Mouse (Mus musculus): Measurements from ENCODE around the gene C1qb. TPM values are rescaled to one million over a fixed set of nuclear protein-coding genes. Genes with fewer than 3 reads are reported as not detected.

The C1qb gene
- 48.6 and 52.3 TPM in 2 replicates for polyA plus RNA-seq (2014; fragmentation: Nextera tagmentation; extraction: Ambion mirVana)

DNA sequence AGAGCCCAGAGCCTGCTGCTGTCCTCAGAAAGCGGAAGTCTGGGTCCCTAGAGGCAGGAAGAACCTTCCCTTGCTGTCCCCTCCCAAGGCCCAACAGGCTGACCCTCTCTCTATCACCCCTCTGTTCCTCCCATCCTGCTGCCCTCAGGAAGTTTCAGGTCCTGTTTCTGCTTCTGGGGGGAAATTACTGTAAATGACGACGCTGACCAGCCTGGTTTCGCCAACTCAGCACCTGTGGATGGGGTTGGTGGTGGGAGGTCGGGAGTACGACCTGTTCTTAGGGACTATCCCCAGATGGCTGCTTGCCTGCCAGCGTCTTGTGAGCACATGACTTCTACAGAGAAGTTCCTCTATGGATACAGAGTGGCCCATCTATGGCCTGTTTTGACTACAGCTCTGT lies at the start of gene C1qb:
TSS of gene C1qb (minus strand) at position 87 of the 400 bp plus-strand sequence.
- Histone ChIP-seq H3K4me1 (replicated peaks; ENCODE audit: control insufficient read depth, insufficient read depth, low read length) (peaks cover 10% of the 10 kb centered on the region), H3K4me3 (replicated peaks; ENCODE audit: low read length) (no peak within 1 kb of the TSS), H3K27me3 (ENCODE audit: control insufficient read depth, insufficient read depth, low read length) (no peaks in the 10 kb centered on the region), H3K9me3 (ENCODE audit: control insufficient read depth, low read length) (no peaks in the 10 kb centered on the region), H3K4me2 (replicated peaks) (no peak within 1 kb of the TSS), H3K36me3 (replicated peaks; ENCODE audit: control insufficient read depth, insufficient read depth) (no peaks in the 10 kb centered on the region), H3K27ac (no peak within 1 kb of the TSS), H3K9ac (no peak within 1 kb of the TSS)
- DNase-seq (ENCODE audit: low spot score) (no peak), ATAC-seq (ENCODE audit: low FRiP score) (no peak)
- WGBS: 77% methylated on average over 7 of the region's 7 CpGs

DNA sequence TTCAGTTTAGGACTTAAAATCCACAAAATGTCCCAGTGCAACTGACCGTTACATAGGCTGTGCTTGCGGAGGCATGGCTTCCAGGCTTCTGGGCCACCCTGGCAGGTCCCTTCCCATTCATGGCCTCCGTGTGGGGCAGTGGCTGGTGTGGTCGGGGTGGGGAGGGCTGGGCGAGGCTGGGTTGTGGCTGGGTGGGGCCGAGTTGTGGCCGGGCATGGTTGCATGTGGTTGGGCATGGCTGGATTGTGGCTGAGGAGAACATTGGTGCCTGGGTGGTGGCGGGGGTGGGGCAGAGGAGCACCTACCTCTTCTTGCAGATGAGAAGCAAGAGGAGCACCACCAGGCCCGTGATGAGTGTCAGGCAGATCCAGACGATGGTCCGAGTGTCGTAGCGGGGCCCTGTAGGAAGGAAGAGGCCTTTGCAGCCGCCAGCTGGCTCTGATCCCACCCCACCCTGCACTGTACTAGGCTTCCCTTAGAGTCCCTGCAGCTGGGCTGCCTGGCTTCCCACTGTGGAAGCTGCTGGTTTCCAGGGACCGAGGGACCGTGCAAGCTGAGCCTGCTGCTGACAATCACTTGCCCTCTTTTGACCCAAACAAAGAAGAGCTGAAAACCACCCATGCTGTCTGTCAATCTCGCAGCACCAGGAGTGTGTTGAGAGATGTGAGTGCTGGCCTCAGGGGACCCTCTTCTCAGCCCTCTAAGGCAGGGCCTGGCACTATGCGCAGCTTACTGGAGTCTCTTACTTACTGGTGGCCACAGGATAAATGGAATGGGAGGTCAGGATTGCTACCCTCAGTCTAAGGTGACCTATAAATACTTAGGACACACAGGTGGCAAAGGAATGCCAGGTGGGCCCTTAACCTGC lies 49.0 kb upstream of the C1qb start:
- H3K4me1 ChIP-seq (replicated peaks; ENCODE audit: control insufficient read depth, insufficient read depth, low read length): no peaks in the 10 kb centered on the region
- no peaks in the 10 kb centered on the region for H3K9me3 ChIP-seq (ENCODE audit: control insufficient read depth, low read length)
- no peak; the same call in 1 of the 2 replicates for ATAC-seq (ENCODE audit: low FRiP score)
- H3K9ac ChIP-seq: no peak overlapping the region
- no peak overlapping the region for H3K27ac ChIP-seq
- WGBS: 46% methylated on average over 18 of the region's 18 CpGs
- peaks cover 6% of the 10 kb centered on the region; the same call in 1 of the 2 replicates for H3K36me3 ChIP-seq (replicated peaks; ENCODE audit: control insufficient read depth, insufficient read depth)
- 0 out of 2 replicates have a peak, but pooled peaks cover 4% of the 10 kb centered on the region for H3K27me3 ChIP-seq (ENCODE audit: control insufficient read depth, insufficient read depth, low read length)
- no peak overlapping the region for H3K4me2 ChIP-seq (replicated peaks)
- no peak for DNase-seq (ENCODE audit: low spot score)
- H3K4me3 ChIP-seq (replicated peaks; ENCODE audit: low read length): no peak overlapping the region

- H3K27ac ChIP-seq: no peak overlapping the region
- peaks cover 6% of the 10 kb centered on the region; the same call in 1 of the 2 replicates for H3K36me3 ChIP-seq (replicated peaks; ENCODE audit: control insufficient read depth, insufficient read depth)
- ATAC-seq (ENCODE audit: low FRiP score) (no peak), DNase-seq (ENCODE audit: low spot score) (no peak)
- H3K9ac ChIP-seq: no peak overlapping the region
- peaks cover 13% of the 10 kb centered on the region; the same call in 1 of the 2 replicates for H3K27me3 ChIP-seq (ENCODE audit: control insufficient read depth, insufficient read depth, low read length)
- H3K4me3 ChIP-seq (replicated peaks; ENCODE audit: low read length): no peak overlapping the region
- WGBS: 87% methylated on average over 8 of the region's 8 CpGs
- peaks cover 9% of the 10 kb centered on the region; the same call in 1 of the 2 replicates for H3K4me1 ChIP-seq (replicated peaks; ENCODE audit: control insufficient read depth, insufficient read depth, low read length)
- H3K4me2 ChIP-seq (replicated peaks): no peak overlapping the region
- no peaks in the 10 kb centered on the region for H3K9me3 ChIP-seq (ENCODE audit: control insufficient read depth, low read length)
These were observed 44.5 kb upstream of the C1qb start for GRCm38 (mm10) chr4:136930474-136930873.

GRCm38 (mm10) chr4:136928928-136929327 lies 42.9 kb upstream of the C1qb start:
- H3K4me3 ChIP-seq (replicated peaks; ENCODE audit: low read length): no peak overlapping the region
- 8% methylated on average over 5 of the region's 5 CpGs for WGBS
- ATAC-seq (ENCODE audit: low FRiP score) (no peak), DNase-seq (ENCODE audit: low spot score) (no peak)
- peaks cover 9% of the 10 kb centered on the region; the same call in 1 of the 2 replicates for H3K4me1 ChIP-seq (replicated peaks; ENCODE audit: control insufficient read depth, insufficient read depth, low read length)
- H3K9me3 ChIP-seq (ENCODE audit: control insufficient read depth, low read length): no peaks in the 10 kb centered on the region
- no peak overlapping the region for H3K9ac ChIP-seq
- H3K4me2 ChIP-seq (replicated peaks): no peak overlapping the region
- H3K36me3 ChIP-seq (replicated peaks; ENCODE audit: control insufficient read depth, insufficient read depth): peaks cover 6% of the 10 kb centered on the region; the same call in 1 of the 2 replicates
- no peak overlapping the region for H3K27ac ChIP-seq
- peaks cover 23% of the 10 kb centered on the region for H3K27me3 ChIP-seq (ENCODE audit: control insufficient read depth, insufficient read depth, low read length)

DNA sequence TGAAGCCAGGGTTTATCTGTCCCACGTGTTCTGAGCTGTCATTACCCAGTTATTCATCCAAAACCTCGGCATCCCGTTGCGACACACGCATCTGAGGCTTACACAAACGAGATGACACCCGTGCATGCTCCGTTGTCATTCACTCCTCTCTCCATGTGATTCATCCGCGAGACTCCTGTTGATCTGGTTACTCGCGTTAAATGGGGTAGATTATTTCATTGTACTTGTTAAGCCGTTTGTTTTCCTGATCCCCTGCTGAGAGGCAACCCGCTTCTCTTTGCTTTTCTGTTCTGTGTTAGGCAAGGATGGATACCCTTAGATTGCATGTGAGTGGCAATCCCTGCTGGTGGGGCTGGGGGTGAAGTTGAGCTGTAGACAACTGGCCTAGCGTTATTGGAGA lies 39.8 kb upstream of the C1qb start:
- Histone ChIP-seq H3K4me2 (replicated peaks) (no peak overlapping the region), H3K4me3 (replicated peaks; ENCODE audit: low read length) (no peak overlapping the region), H3K36me3 (replicated peaks; ENCODE audit: control insufficient read depth, insufficient read depth) (no peaks in the 10 kb centered on the region), H3K4me1 (replicated peaks; ENCODE audit: control insufficient read depth, insufficient read depth, low read length) (peaks cover 12% of the 10 kb centered on the region; the same call in 1 of the 2 replicates), H3K9me3 (ENCODE audit: control insufficient read depth, low read length) (no peaks in the 10 kb centered on the region), H3K27me3 (ENCODE audit: control insufficient read depth, insufficient read depth, low read length) (peaks cover 31% of the 10 kb centered on the region), H3K27ac (peak overlapping the region; percentile 57), H3K9ac (no peak overlapping the region)
- DNase-seq (ENCODE audit: low spot score) (peak; percentile 38), ATAC-seq (ENCODE audit: low FRiP score) (peak; percentile 49; the same call in 1 of the 2 replicates)
- WGBS: 5% methylated on average over 15 of the region's 15 CpGs

GRCm38 (mm10) chr4:136924529-136924928 lies 38.5 kb upstream of the C1qb start:
- H3K9ac ChIP-seq: no peak overlapping the region
- ATAC-seq (ENCODE audit: low FRiP score) (no peak), DNase-seq (ENCODE audit: low spot score) (peak; percentile 76)
- peaks cover 31% of the 10 kb centered on the region for H3K27me3 ChIP-seq (ENCODE audit: control insufficient read depth, insufficient read depth, low read length)
- 14% methylated on average over 6 of the region's 6 CpGs for WGBS
- no peak overlapping the region for H3K4me2 ChIP-seq (replicated peaks)
- no peak overlapping the region for H3K27ac ChIP-seq
- no peaks in the 10 kb centered on the region for H3K36me3 ChIP-seq (replicated peaks; ENCODE audit: control insufficient read depth, insufficient read depth)
- no peaks in the 10 kb centered on the region for H3K9me3 ChIP-seq (ENCODE audit: control insufficient read depth, low read length)
- no peak overlapping the region for H3K4me3 ChIP-seq (replicated peaks; ENCODE audit: low read length)
- H3K4me1 ChIP-seq (replicated peaks; ENCODE audit: control insufficient read depth, insufficient read depth, low read length): peaks cover 12% of the 10 kb centered on the region; the same call in 1 of the 2 replicates

GRCm38 (mm10) chr4:136919526-136919925 lies 33.5 kb upstream of the C1qb start:
- no peak for ATAC-seq (ENCODE audit: low FRiP score)
- WGBS: 80% methylated on average over 3 of the region's 3 CpGs

GRCm38 (mm10) chr4:136918834-136919233 lies 32.8 kb upstream of the C1qb start:
- Histone ChIP-seq H3K4me1 (replicated peaks; ENCODE audit: control insufficient read depth, insufficient read depth, low read length) (peaks cover 14% of the 10 kb centered on the region), H3K4me3 (replicated peaks; ENCODE audit: low read length) (no peak overlapping the region), H3K27ac (no peak overlapping the region), H3K9ac (no peak overlapping the region), H3K4me2 (replicated peaks) (no peak overlapping the region), H3K27me3 (ENCODE audit: control insufficient read depth, insufficient read depth, low read length) (peaks cover 11% of the 10 kb centered on the region), H3K9me3 (ENCODE audit: control insufficient read depth, low read length) (no peaks in the 10 kb centered on the region), H3K36me3 (replicated peaks; ENCODE audit: control insufficient read depth, insufficient read depth) (no peaks in the 10 kb centered on the region)
- no peak for DNase-seq (ENCODE audit: low spot score)
- WGBS: 83% methylated on average over 8 of the region's 8 CpGs
- ATAC-seq (ENCODE audit: low FRiP score): no peak

More at GRCm38 (mm10) chr4:136919526-136919925, 33.5 kb upstream of the C1qb start:
- Histone ChIP-seq H3K9ac (no peak overlapping the region), H3K4me1 (replicated peaks; ENCODE audit: control insufficient read depth, insufficient read depth, low read length) (peaks cover 14% of the 10 kb centered on the region), H3K4me2 (replicated peaks) (no peak overlapping the region), H3K27ac (no peak overlapping the region), H3K4me3 (replicated peaks; ENCODE audit: low read length) (no peak overlapping the region), H3K27me3 (ENCODE audit: control insufficient read depth, insufficient read depth, low read length) (peaks cover 18% of the 10 kb centered on the region), H3K36me3 (replicated peaks; ENCODE audit: control insufficient read depth, insufficient read depth) (no peaks in the 10 kb centered on the region), H3K9me3 (ENCODE audit: control insufficient read depth, low read length) (no peaks in the 10 kb centered on the region)
- no peak for DNase-seq (ENCODE audit: low spot score)

GRCm38 (mm10) chr4:136917165-136917524 lies 31.2 kb upstream of the C1qb start:
- H3K27me3 ChIP-seq (ENCODE audit: control insufficient read depth, insufficient read depth, low read length): 0 out of 2 replicates have a peak, but pooled peaks cover 4% of the 10 kb centered on the region
- no peak overlapping the region for H3K4me2 ChIP-seq (replicated peaks)
- H3K36me3 ChIP-seq (replicated peaks; ENCODE audit: control insufficient read depth, insufficient read depth): no peaks in the 10 kb centered on the region
- no peak for DNase-seq (ENCODE audit: low spot score)
- no peak overlapping the region for H3K27ac ChIP-seq
- 35% methylated on average over 7 of the region's 7 CpGs for WGBS
- H3K4me1 ChIP-seq (replicated peaks; ENCODE audit: control insufficient read depth, insufficient read depth, low read length): peaks cover 22% of the 10 kb centered on the region
- H3K4me3 ChIP-seq (replicated peaks; ENCODE audit: low read length): no peak overlapping the region
- no peak for ATAC-seq (ENCODE audit: low FRiP score)
- no peaks in the 10 kb centered on the region for H3K9me3 ChIP-seq (ENCODE audit: control insufficient read depth, low read length)
- no peak overlapping the region for H3K9ac ChIP-seq

Measured in hindbrain, embryonic 14.5 days (tissue).